ENCODE assay signal across 8 mouse cellular contexts in the genomic region with DNA sequence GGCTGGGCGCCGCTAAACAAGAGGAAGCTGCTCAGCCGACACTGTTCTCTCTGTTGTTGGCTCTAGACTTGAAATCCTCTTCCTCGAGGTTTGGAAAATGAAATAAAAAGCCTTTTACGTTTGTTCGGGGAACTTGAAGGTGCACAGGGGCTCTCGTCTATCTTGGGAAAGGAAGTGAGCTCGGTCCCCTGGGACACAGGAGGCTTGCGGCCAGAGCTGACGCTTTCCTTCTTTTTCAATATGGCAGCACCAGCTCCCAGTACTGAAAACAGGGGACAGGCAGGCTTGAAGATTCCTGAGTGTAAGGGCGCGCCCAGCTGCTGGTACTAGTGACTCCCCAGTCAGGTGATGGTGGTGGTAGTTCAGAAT. TPM values are rescaled to one million over a fixed set of nuclear protein-coding genes. Genes with fewer than 3 reads are reported as not detected.
A peak's percentile ranks its signal among the peaks of the same experiment; 100 is the strongest.
DNase-seq lines count a peak whose midpoint lies in the region; ATAC-seq and TF ChIP-seq lines count a peak whose summit lies in the region.

No protein-coding gene starts in this region.

- H3K4me1 ChIP-seq in embryonic facial prominence, embryonic 15.5 days, result no peaks in the 10 kb centered on the region; the same call in 1 of the 2 replicates
- no peaks in the 10 kb centered on the region for H3K4me1 ChIP-seq in olfactory bulb, adult 2 months (ENCODE audit: control insufficient read depth, insufficient read depth, low read length)

- TF ChIP-seq CTCF in olfactory bulb, adult 2 months (IDR thresholded peaks at IDR 0.05; ENCODE audit: insufficient read depth, low read depth, low read length), result no peak

- no peak overlapping the region for H3K27ac ChIP-seq in embryonic facial prominence, embryonic 15.5 days (replicated peaks)
- peak overlapping the region; percentile 84 for H3K27ac ChIP-seq in olfactory bulb, adult 2 months (ENCODE audit: insufficient read depth, low read depth, low read length)

- peaks cover 22% of the 10 kb centered on the region for H3K27me3 ChIP-seq in embryonic facial prominence, embryonic 15.5 days

- H3K4me2 ChIP-seq in embryonic facial prominence, embryonic 15.5 days (replicated peaks), result peak overlapping the region; percentile 53

- 0 out of 2 replicates have a peak, but pooled peaks have one; percentile 24 for TF ChIP-seq POLR2A in olfactory bulb, adult 2 months (IDR thresholded peaks at IDR 0.05; ENCODE audit: insufficient read depth, low read depth, low read length)

- ATAC-seq in cerebellum, adult (ENCODE audit: insufficient number of reproducible peaks, low FRiP score, low TSS enrichment), result peak; percentile 42; the same call in 1 of the 2 replicates
- ATAC-seq in embryonic facial prominence, embryonic 15.5 days (ENCODE audit: insufficient number of reproducible peaks, low FRiP score, low TSS enrichment, low read depth), result no peak

- peak; percentile 19 to 39 for DNase-seq in layer of hippocampus, postnatal 14 days (ENCODE audit: low spot score in 2 of 2)
- no peak for DNase-seq in layer of hippocampus, adult 9-10 months (ENCODE audit: low spot score)
- DNase-seq in left cerebral cortex, postnatal 36 days (ENCODE audit: low spot score in 2 of 2), result peak; percentile 26 to 55
- no peak for DNase-seq in ovary, postnatal 14 days (ENCODE audit: low spot score)
- DNase-seq in yolk sac, embryonic 10.5 days (ENCODE audit: low spot score), result no peak

- H3K4me3 ChIP-seq in embryonic facial prominence, embryonic 15.5 days (replicated peaks), result peak overlapping the region; percentile 34
- H3K4me3 ChIP-seq in olfactory bulb, adult 2 months (ENCODE audit: insufficient read depth, low read depth, low read length), result peak overlapping the region; percentile 60

- no peaks in the 10 kb centered on the region for H3K36me3 ChIP-seq in embryonic facial prominence, embryonic 15.5 days

- H3K9ac ChIP-seq in embryonic facial prominence, embryonic 15.5 days, result no peak overlapping the region

- intact Hi-C loops in left cerebral cortex, postnatal 36 days (cut with DNase I), result no loop called here

- under 1% methylated on average over 12 of the region's 12 CpGs for WGBS in embryonic facial prominence, embryonic 15.5 days
- WGBS in olfactory bulb, adult 2 months, result 1% methylated on average over 12 of the region's 12 CpGs

- H3K9me3 ChIP-seq in embryonic facial prominence, embryonic 15.5 days (replicated peaks), result no peaks in the 10 kb centered on the region

RNA-seq across cellular contexts. Expression of gene Pcsk1, which starts 0.8 kb away (rescaled TPM):
- total RNA-seq in layer of hippocampus, postnatal 14 days (2021), result 10 to 100 TPM; 25.3 TPM
- 0.21 and 0.41 TPM in 2 replicates for polyA plus RNA-seq in embryonic facial prominence, embryonic 15.5 days (2015; fragmentation: Nextera tagmentation; extraction: Ambion mirVana)
- 10 to 100 TPM; 35.0 to 39.8 TPM for total RNA-seq in left cerebral cortex, postnatal 36 days (2021)
- not detected in 2 replicates for polyA plus RNA-seq in olfactory bulb, adult 2 months (2012; ENCODE audit: insufficient read depth, insufficient read length, low replicate concordance, missing spikeins)

Comparison
In these comparisons a context has a peak if more than half of its experiments do, and no peak if none do; other contexts are left out.
1. DNase-seq: peak in layer of hippocampus, postnatal 14 days (2 of 2) and left cerebral cortex, postnatal 36 days (2 of 2); none in layer of hippocampus, adult 9-10 months (single experiment), ovary, postnatal 14 days (single experiment) and yolk sac, embryonic 10.5 days (single experiment).